Comparison of ENCODE assay signal across 23 mouse cellular contexts in the genomic region with DNA sequence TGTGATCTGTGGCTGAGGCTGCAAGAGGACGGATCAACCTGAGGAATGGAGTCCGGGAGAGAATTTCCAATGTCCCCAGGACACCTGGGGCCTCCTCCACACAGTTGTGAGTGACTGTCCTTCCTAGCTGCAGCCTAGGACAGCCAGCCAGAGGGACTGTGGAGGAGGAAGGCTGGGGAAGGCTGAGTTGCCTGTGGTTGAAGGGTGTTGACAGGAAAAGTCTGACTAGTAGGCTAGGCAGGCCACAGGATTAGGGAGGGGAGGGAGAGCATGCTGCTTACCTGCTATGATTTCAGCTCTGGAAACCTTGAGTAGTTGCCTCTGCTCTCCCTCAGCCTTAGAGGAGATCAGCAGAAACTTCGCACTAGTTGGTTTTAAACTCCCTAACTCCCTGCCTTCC.
DNase-seq lines count a peak whose midpoint lies in the region; ATAC-seq and TF ChIP-seq lines count a peak whose summit lies in the region.
"Had no signal": no experiment of that assay in that cellular context is flagged by ENCODE, and none has a peak within 500 bp of the region (broad histone marks: within the 10 kb centered on the region; RNA-seq: fewer than 3 reads in every experiment).

No protein-coding gene starts in this region.

- no peak overlapping the region for H3K9ac ChIP-seq in heart, postnatal 0 days (replicated peaks; ENCODE audit: low read depth, low read length)
- H3K9ac ChIP-seq: embryonic facial prominence, embryonic 15.5 days; forebrain, postnatal 0 days; hindbrain, embryonic 12.5 days; liver, postnatal 0 days; neural tube, embryonic 15.5 days; stomach, embryonic 15.5 days had no signal

- no peak for ATAC-seq in heart, postnatal 0 days (ENCODE audit: insufficient read depth, low read depth)
- ATAC-seq: forebrain, postnatal 0 days; liver, postnatal 0 days; midbrain, embryonic 16.5 days had no signal

- no peak for TF ChIP-seq EP300 in heart, postnatal 0 days (IDR thresholded peaks at IDR 0.05; ENCODE audit: low read depth)

- no peak for TF ChIP-seq CTCF in heart, postnatal 0 days (IDR thresholded peaks at IDR 0.05; ENCODE audit: low read depth)

- peaks cover 10% of the 10 kb centered on the region for H3K4me1 ChIP-seq in heart, postnatal 0 days (ENCODE audit: control insufficient read depth, insufficient read depth)

- intact Hi-C loops in heart, postnatal 25 days (cut with DNase I), result no loop called here

- H3K36me3 ChIP-seq in heart, postnatal 0 days (replicated peaks; ENCODE audit: control insufficient read depth, insufficient read depth, low read length), result no peaks in the 10 kb centered on the region
- H3K36me3 ChIP-seq: embryonic facial prominence, embryonic 15.5 days; hindbrain, embryonic 12.5 days; neural tube, embryonic 15.5 days; stomach, embryonic 15.5 days had no signal

- H3K27ac ChIP-seq in heart, postnatal 0 days (ENCODE audit: low read depth), result no peak overlapping the region; the same call in 1 of the 2 replicates
- H3K27ac ChIP-seq: embryonic facial prominence, embryonic 15.5 days; forebrain, embryonic 10.5 days; hindbrain, embryonic 12.5 days; neural tube, embryonic 15.5 days; stomach, embryonic 15.5 days had no signal

- no peaks in the 10 kb centered on the region for H3K9me3 ChIP-seq in heart, postnatal 0 days (replicated peaks; ENCODE audit: control insufficient read depth, low read length)
- H3K9me3 ChIP-seq: embryonic facial prominence, embryonic 15.5 days; forebrain, embryonic 10.5 days; hindbrain, embryonic 12.5 days; neural tube, embryonic 15.5 days; stomach, embryonic 15.5 days had no signal

- no peak overlapping the region for H3K4me3 ChIP-seq in heart, postnatal 0 days (ENCODE audit: low read depth, low read length)
- H3K4me3 ChIP-seq: embryonic facial prominence, embryonic 15.5 days; forebrain, embryonic 10.5 days; hindbrain, embryonic 12.5 days; neural tube, embryonic 15.5 days; stomach, embryonic 15.5 days had no signal

- peak; percentile 74 for DNase-seq in heart, adult 11 months
- DNase-seq in heart, postnatal 25 days (ENCODE audit: low spot score), result no peak
- peak; percentile 28 for DNase-seq in heart, postnatal 0 days (ENCODE audit: low spot score)
- DNase-seq in heart, adult 8-10 months (ENCODE audit: low spot score), result no peak
- peak; percentile 64 for DNase-seq in 416B (ENCODE audit: low read depth)
- DNase-seq in thymus, postnatal 25 days, result peak; percentile 44
- no peak for DNase-seq in gastrocnemius, postnatal 10 days
- DNase-seq in frontal cortex, postnatal 10 days (ENCODE audit: low spot score in 2 of 2), result no peak
- DNase-seq: adrenal gland, adult 8-10 months; cerebellum, adult 11 months; cerebellum, postnatal 14 days; forebrain, postnatal 0 days; kidney, adult 18-20 months; kidney, postnatal 10 days; liver, postnatal 0 days; lung, postnatal 14 days; right cerebral cortex, postnatal 25 days had no signal

- H3K4me2 ChIP-seq in heart, postnatal 0 days (ENCODE audit: low read depth, low read length), result no peak overlapping the region
- H3K4me2 ChIP-seq: embryonic facial prominence, embryonic 15.5 days; hindbrain, embryonic 12.5 days; neural tube, embryonic 15.5 days; stomach, embryonic 15.5 days had no signal

- H3K27me3 ChIP-seq in heart, postnatal 0 days (ENCODE audit: control insufficient read depth, insufficient read depth, low read length), result no peaks in the 10 kb centered on the region
- H3K27me3 ChIP-seq: embryonic facial prominence, embryonic 15.5 days; hindbrain, embryonic 12.5 days; neural tube, embryonic 15.5 days; stomach, embryonic 15.5 days had no signal

- 44% methylated on average over 3 of the region's 3 CpGs for WGBS in heart, postnatal 0 days

Comparison
In these comparisons a context has a peak if more than half of its experiments do, and no peak if none do; other contexts are left out.
1. DNase-seq: peak in heart, adult 11 months (single experiment), heart, postnatal 0 days (single experiment), 416B (single experiment) and thymus, postnatal 25 days (single experiment); none in heart, postnatal 25 days (single experiment), heart, adult 8-10 months (single experiment), gastrocnemius, postnatal 10 days (single experiment) and frontal cortex, postnatal 10 days (0 of 2).